Mouse (Mus musculus) gastrocnemius, postnatal 36 days (tissue): ENCODE data around the gene Txlnb. TPM values are rescaled to one million over a fixed set of nuclear protein-coding genes. Genes with fewer than 3 reads are reported as not detected.
"Not testable (repeated sequence)": the region's sequence is repeated elsewhere in the genome, so short reads cannot be mapped to it uniquely, and the experiment has no call there.

Experiments used
- DNase-seq, 2 experiments: peaks; one replicate each; pipeline ENCODE4 v3.0.0; 2022
- intact Hi-C: fragments of 180-260 bp; cut with DNase I; formaldehyde crosslinking; loops from one replicate; pipeline ENCODE4 v1.15.1; 2025
- total RNA-seq, 2 experiments: library from RNA; stranded (reverse); gene quantifications; 2 replicates each; pipeline ENCODE4 v1.2.3; 2021

Txlnb gene
- total RNA-seq, 2 experiments from 2014 or later, result 258 to 310 TPM

DNA sequence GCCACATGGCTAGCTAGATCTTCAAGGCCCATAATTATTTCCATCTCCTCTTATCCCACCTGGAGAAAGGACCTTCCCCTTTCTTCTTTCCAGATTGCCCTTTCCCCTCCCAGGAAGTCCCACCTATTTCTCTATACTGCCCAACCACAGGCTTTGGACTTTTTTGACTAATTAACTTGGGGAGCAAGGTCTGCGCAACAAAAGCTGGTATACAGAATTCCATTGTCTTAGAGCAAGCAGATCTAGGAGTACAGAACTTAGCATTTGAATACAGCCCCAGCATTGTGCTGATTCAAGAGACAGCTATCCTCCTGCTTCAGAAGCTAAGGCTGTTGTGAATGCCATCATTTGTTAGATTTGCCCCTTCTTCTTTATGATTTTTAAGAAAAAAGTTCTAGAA is 12.5 kb downstream of the Txlnb start:
- no peak for DNase-seq
- intact Hi-C loops, result no loop called here

DNA sequence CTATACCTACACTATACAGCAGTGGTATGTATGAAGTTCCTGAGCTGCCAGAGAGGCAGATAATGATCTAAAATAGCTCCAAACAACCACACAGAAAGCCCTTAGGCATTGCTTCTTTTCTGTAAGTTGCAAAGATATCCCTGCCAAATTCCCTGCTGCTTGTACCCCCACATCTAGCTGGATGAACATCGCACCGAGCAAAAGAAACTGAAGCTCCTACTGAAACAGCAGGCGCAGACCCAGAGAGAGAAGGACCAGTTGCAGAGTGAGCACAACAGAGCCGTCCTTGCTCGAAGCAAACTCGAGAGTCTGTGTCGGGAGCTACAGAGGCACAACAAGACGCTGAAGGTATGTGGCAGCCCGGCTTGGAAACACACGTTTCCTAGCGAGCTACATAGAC is 19.0 kb downstream of the Txlnb start:
- intact Hi-C loops, result no loop called here
- DNase-seq, result no peak

DNA sequence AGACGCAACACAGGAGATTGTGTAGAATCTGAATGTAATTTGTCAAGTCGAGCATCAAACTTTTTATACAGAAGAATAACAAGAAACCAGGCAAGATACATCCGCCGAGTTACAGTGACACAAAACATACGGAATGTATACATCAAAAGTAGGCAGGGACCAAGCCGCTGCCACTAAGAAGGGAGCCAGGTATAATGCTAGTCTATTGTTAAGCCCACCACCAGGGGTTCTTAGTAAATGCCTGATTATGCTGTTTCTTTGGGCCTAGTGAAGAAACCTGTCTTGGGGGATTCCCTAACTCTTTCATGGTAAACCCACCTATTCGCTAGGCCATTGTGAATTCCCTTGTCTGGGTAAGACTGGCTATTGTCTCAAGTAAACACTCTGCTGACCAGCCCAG is 24.4 kb downstream of the Txlnb start:
- intact Hi-C loops, DNase-seq: not testable (repeated sequence)

DNA sequence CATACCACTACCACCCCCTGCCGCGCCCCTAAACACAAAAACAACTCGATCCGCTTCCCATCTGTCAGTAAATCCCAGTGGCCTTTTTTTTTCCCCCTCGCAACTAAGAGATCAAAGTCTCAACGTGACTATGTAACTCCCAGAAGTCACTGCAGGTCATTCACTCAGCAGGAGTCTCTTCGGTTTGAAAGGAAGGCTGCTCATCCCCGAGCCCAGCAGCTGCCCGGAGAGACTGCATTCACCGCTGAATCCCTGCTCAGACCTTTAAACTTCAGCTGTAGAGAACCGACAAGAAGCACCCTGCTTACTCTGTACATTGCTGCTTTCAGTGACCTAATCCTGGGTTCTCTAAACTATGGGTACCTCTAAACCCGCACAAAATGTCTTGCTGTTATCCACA is 31.4 kb downstream of the Txlnb start:
- intact Hi-C loops, result no loop called here
- no peak for DNase-seq

DNA sequence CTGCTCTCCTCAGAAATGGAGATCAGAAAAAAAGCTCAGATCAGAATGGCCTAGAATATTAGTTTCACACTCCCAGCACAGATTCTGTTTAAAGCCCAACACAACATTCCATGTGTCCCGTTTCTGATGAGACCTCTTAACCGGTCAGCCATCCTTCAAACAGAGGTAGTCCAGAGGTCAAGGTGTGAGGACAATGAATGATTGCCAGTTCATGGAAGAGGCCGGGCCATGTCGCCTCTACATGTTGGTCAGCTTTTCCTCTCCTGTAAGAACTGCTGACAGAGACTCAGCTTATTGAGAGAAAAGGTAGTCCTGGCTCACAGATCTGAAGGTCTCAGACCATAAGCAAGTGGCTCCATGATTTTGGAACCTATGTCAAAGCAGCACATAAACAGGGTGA is 33.2 kb downstream of the Txlnb start:
- no peak for DNase-seq
- intact Hi-C loops, result no loop called here

DNA sequence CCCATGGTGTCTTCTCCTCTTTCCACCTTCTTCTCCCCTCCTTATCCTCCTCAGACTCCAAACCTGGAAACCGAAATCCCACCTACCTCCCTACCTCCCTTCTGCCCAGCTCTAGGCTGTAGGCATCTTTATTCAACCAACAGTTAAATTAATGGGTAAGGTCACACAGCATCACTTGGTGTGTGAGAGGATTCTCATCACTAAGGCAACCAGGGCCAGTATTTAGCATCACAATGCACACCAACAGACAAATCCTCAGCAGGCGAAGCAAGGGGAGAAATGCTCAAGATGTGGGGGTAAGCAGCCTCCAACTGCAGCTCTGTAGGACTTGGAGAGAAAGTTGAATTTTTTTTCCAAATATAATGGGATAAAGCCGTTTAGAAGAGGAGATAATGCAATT is 35.0 kb downstream of the Txlnb start:
- intact Hi-C loops, result no loop called here
- no peak for DNase-seq

DNA sequence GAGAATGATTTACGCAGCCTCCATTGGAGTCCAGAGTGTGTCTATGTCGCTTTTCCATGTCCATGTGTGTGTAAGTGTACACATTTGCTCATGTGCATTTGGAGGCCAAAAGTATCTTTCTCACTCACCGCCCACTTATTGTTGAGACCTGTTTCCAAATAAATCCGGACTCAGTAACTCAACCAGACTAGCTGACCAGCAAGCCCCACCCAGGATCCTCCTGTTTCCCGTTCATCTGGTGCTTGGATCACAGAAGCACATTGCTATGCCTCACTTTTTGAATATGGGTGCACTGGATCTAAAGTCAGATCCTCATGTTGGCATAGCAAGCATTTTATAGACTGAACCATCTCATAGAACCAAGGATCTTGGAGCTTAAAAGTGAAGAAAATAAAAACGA is 39.0 kb downstream of the Txlnb start:
- no peak for DNase-seq
- intact Hi-C loops, result no loop called here

DNA sequence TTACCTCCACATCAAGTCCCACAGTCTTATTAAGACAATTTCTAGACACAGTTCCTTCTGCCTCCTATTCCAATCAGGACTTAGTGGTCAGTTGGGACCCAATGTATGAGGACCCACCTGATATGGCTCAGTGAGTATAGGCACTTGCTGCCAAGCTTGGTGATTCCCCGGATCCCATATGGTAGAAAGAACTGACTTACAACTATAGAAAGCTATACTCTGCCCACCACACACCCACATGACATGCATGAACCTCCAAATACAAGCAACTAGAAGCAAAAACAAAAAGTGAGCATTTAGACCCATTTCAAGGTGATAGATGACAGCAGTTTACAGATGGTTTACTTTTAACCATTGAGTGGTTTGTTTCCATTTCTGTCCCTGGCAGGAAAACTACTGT is 40.2 kb downstream of the Txlnb start:
- no peak for DNase-seq
- intact Hi-C loops, result no loop called here

DNA sequence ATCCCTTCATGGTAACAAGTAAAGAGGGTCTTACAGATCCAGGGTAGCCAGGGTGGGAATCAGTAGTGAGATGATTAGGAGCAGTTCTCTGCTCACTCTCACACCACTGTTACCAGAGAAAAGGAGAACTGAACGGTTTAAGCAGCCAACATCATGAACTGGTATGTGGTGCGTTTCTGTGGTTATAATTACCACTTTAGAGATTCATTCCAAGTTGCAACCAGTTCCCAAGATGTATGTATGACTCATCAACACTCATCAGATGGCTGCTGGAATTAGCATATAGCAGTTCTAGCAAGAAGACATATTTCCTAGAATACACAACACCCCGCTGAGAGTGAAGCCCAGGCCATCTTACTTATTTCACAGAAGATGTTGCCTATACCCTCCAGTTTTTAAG is 46.0 kb downstream of the Txlnb start:
- intact Hi-C loops, result no loop called here
- DNase-seq, result no peak

DNA sequence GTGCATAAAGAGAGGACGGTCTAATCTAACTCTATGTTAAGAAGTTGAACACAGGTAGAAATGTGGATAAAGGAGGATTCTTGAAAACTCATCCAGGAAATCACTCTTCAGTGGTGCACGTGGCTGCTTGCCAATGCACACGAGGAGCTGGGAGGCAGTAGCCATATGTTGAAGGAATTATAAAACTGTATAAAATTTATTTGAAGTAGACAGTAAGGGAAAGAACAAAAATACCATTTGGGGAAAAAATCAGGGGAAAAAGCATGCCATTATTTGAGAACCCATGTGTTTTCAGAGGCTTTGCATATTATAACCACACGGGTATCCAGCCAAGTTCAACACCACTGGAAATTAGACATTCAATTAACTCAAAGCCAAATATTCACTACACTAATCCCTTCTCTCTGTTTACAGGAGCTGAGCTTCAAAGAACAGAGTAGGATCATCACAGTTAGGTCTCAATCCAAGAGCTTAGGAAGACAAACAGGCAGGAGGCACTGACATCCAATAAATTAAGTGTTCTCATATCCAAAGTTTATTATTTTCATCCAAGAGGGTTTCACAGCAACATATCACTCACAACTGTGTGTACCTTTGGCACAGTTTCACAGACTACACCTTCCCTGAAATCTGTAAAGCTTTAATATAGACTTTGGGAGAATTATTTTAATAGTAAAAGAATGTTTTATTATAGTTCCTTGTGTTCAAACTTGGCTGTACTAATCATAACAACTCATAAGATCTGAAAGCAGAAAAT is 48.9 kb downstream of the Txlnb start:
- intact Hi-C loops, result no loop called here
- no peak for DNase-seq

DNA sequence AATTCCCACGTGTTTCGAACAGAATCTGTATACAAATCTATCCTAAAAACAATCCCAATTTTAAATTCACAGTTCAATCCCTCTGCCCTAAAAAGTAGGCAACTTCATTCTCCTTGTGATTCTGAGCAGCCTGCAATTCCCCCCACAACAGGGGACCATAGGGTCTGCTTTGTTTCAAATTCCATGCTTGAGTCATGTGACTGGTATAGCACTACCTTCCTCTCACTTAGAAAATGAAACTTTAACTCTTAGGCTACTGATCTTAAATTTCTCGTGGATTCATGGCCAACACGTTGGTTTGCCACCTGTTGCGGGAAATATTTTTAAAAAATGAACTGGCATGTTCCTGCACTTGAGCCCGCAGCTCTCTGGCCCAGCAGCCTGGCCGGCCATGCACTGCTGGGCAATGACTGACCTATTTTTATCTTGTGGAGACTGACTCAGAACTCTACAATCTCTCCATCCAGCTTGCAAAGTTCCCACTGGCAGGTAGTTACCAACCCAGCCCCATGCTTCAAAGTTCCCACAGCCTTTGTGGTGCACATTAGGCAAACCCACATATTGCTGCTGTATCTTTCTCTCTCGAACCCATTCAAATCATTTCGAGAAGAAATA is 61.7 kb downstream of the Txlnb start:
- intact Hi-C loops, result no loop called here
- no peak for DNase-seq

DNA sequence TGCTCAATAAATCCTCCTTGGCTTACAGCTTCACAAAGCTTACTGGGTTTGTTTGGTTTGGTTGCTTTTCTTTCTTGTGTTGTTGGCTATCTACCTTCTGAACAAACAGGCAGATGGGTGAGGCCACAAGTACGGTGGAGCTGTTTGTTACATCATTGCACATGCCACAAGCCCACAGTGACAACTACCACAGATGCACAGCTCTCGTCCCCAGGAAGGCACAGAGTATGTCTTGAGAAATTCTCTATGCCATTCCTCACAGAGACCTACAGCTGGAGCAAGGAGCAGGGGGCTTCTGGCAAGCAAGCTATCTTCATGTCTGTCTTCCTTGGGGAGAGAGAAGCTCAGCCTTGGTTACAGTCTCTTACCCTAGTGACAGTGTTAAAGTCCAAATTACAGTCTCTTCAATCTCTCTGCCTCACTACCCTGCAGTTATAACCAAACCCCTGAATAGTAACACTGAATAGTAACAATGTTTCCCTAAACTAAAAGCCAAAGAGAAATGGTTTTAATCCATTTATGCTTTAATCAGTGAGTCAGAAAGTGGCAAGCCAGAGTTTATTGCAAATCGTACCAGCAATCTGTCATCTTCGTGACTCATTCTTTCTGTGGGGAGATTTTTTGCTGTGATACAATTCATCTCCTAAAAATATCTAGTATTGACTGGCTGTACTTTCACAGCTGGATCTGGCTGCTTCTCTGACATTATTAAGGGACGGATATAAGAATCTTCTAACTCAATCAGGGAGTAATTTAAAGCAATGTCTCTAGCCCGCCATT is 64.9 kb downstream of the Txlnb start:
- no peak for DNase-seq
- intact Hi-C loops, result no loop called here

DNA sequence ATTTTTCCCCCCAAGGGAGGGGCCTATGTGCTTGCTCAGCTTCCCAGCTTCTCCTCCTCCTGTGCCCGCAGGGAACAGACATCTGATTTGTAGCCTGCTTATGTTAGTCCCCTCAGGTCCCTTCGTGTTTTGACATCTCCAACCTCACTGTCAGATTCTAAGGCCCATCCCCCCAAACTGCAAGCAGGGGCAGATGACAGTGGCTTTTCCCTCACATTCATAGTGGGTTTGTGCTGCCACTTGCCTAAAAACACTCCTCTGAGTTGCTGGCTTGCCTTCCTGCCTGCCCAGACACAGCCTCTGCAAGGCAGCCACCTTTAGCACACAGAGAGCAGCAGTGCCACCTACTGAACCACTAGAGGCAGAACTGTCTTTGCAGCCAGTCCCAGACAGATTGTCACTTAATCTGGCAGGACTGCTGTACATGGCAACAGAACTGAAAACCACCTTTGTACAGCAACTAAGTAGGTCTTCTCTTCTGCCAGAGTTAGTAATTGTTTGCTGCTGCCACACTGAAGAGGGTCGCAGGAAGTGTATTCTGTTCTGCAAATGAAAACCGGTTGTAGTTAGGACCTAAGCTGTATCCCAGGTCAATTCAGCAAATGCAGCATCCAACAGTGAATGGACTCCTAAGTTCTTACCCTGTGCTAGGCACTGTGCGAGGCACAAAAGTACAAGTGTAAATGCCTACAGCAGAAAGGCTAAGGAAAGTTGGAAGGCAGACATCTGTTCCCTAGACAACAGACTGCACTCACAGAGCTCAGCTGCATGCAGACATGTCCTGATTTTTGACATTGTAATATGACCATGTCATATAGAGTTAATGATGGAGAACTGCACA is 74.0 kb downstream of the Txlnb start:
- DNase-seq, result peak; percentile 29 to 36
- intact Hi-C loops, result loop anchor here (2.0 to 10.0 kb wide), 2 partner anchors 137 to 325 kb away; no protein-coding TSS in a partner anchor

DNA sequence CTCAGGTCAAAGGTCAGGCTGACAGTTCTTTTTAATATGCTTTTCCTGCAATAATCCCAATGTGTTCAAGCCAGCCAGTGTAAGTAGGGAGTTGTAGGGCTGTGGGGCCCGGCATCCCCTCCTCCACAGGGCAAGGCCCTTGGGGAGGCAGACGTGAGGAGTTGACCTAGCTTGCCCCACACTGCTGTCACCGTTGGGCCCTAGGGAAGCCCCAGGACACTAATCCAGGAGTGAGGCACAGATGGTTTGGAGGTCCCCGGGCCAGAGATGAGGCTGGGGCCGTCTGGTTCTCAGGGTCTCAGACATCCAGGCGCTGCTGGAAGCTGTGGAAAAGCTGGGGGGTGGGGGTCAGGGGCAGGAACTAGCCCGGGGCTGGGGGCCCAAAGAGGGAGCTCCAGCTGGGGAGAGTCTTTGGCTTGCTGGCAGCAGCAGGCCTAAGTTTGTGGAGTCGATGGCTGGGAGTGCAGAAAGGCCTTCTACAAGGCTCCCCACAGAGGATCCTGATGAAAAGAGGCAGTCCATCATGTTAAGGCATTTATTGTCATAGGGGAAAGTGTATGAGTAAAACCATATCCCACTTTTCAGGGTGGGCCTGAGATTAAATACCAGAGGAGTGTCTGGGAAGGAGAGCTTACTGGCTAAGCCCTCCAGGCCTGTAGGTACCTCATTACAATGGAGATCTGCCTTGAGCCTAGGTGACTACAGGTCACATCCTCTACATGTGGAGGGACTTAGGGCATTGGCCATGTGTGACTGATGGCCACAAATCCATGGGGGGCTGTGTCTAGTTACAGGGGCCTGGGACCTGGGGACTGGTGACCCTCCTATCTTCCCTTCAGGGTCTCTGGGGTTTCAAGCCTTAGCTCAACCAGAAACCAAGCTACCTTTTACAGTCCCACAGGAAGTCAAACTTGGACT is 82.2 kb downstream of the Txlnb start:
- DNase-seq, result no peak
- intact Hi-C loops, result loop anchor here (10.0 kb wide), 1 partner anchor 317 kb away; no protein-coding TSS in a partner anchor

DNA sequence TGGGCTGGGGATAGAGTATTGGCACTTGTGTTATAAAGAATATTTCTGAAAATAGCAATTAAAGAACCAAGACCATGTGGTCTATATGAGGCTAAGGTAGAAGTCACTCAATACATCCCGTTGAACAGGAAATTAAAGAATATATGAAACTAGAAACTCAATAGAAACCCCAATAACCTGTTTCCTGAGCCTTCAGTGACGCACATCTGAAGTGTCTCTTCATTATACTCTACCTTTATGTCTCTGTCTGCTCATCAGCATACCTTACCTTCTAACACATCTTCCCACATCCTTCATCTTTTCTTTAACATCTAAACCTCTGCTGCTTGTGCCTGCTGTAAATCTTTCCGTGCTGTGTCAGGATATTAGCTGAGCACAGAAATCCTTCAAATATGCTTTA is 84.0 kb downstream of the Txlnb start:
- intact Hi-C loops, result no loop called here

DNA sequence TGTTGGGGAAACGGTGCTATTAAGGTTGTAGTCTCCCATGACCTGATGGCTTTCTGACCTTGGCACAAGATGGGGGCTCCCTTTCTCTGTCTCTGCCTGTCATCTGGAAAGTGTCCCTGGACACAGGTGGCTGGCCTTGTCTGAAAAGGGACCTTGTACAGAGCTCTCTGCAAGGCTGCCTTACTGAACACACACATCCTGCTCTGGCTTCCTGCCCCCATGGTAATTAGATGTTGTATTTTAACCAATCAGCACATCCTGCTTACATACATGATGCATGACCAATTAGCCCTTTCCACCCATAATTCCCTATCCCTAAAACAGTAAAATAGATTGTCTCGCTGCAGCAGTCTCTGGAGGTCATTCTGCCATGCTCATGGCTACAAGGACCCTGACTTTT is 84.7 kb downstream of the Txlnb start:
- DNase-seq, result no peak
- intact Hi-C loops, result no loop called here

More for the DNA sequence above, 84.0 kb downstream of the Txlnb start:
- DNase-seq, result no peak
